Mouse (Mus musculus): ENCODE measurements around the gene Glb1. TPM values are rescaled to one million over a fixed set of nuclear protein-coding genes. Genes with fewer than 3 reads are reported as not detected.

Glb1 gene
- total RNA-seq, 1 experiment: 36.0 TPM

GRCm38 (mm10) chr9:114428103-114428834, 27.4 kb downstream of the Glb1 start:
- no peak for TF ChIP-seq HCFC1 (IDR thresholded peaks at IDR 0.05; ENCODE audit: borderline replicate concordance, insufficient read depth, low read length)
- TF ChIP-seq MAFK (IDR thresholded peaks at IDR 0.05; ENCODE audit: insufficient read depth, low read depth, low read length): no peak
- TF ChIP-seq ZNF384 (IDR thresholded peaks at IDR 0.05; ENCODE audit: low read depth, low read length): no peak
- TF ChIP-seq ZC3H11A (IDR thresholded peaks at IDR 0.05; ENCODE audit: borderline replicate concordance, low read depth, low read length): no peak
- no peak for TF ChIP-seq CHD2 (IDR thresholded peaks at IDR 0.05; ENCODE audit: low read depth, low read length)
- H3K9ac ChIP-seq (ENCODE audit: insufficient read depth, low read depth, low read length, poor library complexity, severe bottlenecking): no peak overlapping the region
- H3K4me1 ChIP-seq (ENCODE audit: control insufficient read depth in 2 of 2, insufficient read depth in 2 of 2, low read length in 2 of 2, poor library complexity in 1 of 2): peaks cover 0 to 9% of the 10 kb centered on the region in 2 experiments; a peak in 2 of 4 replicates
- no peaks in the 10 kb centered on the region for H3K9me3 ChIP-seq (ENCODE audit: control insufficient read depth, insufficient read depth, low read depth, low read length)
- in situ Hi-C loops (cut with MboI; ENCODE audit: low sequenced_read_pairs in 2 of 2, unreplicated experiment in 2 of 2): no loop called here
- H3K4me3 ChIP-seq (ENCODE audit: insufficient read depth in 1 of 2, low read depth in 1 of 2, low read length in 2 of 2, poor library complexity in 1 of 2, severe bottlenecking in 1 of 2): no peak overlapping the region
- H3K36me3 ChIP-seq (ENCODE audit: control insufficient read depth, insufficient read depth, low read length, poor library complexity, severe bottlenecking): peaks cover 29% of the 10 kb centered on the region
- H3K27ac ChIP-seq (ENCODE audit: insufficient read depth, low read depth, low read length, poor library complexity, severe bottlenecking): no peak overlapping the region
- no peak for DNase-seq (ENCODE audit: low read depth, low spot score)

GRCm38 (mm10) chr9:114435668-114436067, 34.8 kb downstream of the Glb1 start:
- TF ChIP-seq MAFK (IDR thresholded peaks at IDR 0.05; ENCODE audit: insufficient read depth, low read depth, low read length): no peak
- peak; percentile 84 for TF ChIP-seq ZNF384 (IDR thresholded peaks at IDR 0.05; ENCODE audit: low read depth, low read length)
- Histone ChIP-seq H3K27ac (ENCODE audit: insufficient read depth, low read depth, low read length, poor library complexity, severe bottlenecking) (no peak overlapping the region; the same call in 1 of the 2 replicates), H3K4me3 (ENCODE audit: insufficient read depth in 1 of 2, low read depth in 1 of 2, low read length in 2 of 2, poor library complexity in 1 of 2, severe bottlenecking in 1 of 2) (no peak overlapping the region), H3K9ac (ENCODE audit: insufficient read depth, low read depth, low read length, poor library complexity, severe bottlenecking) (no peak overlapping the region), H3K36me3 (ENCODE audit: control insufficient read depth, insufficient read depth, low read length, poor library complexity, severe bottlenecking) (peaks cover 11% of the 10 kb centered on the region), H3K9me3 (ENCODE audit: control insufficient read depth, insufficient read depth, low read depth, low read length) (no peaks in the 10 kb centered on the region), H3K4me1 (ENCODE audit: control insufficient read depth in 2 of 2, insufficient read depth in 2 of 2, low read length in 2 of 2, poor library complexity in 1 of 2) (peaks cover 3 to 10% of the 10 kb centered on the region in 2 experiments; a peak in 3 of 4 replicates)
- in situ Hi-C loops (cut with MboI; ENCODE audit: low sequenced_read_pairs in 2 of 2, unreplicated experiment in 2 of 2): no loop called here
- DNase-seq (ENCODE audit: low read depth, low spot score): no peak

- no peaks in the 10 kb centered on the region for H3K9me3 ChIP-seq (ENCODE audit: control insufficient read depth, insufficient read depth, low read depth, low read length)
- H3K27ac ChIP-seq (ENCODE audit: insufficient read depth, low read depth, low read length, poor library complexity, severe bottlenecking): no peak overlapping the region; the same call in 1 of the 2 replicates
- peaks cover 3% of the 10 kb centered on the region; the same call in 1 of the 2 replicates for H3K36me3 ChIP-seq (ENCODE audit: control insufficient read depth, insufficient read depth, low read length, poor library complexity, severe bottlenecking)
- H3K4me1 ChIP-seq (ENCODE audit: control insufficient read depth in 2 of 2, insufficient read depth in 2 of 2, low read length in 2 of 2, poor library complexity in 1 of 2): peaks cover 3 to 14% of the 10 kb centered on the region in 2 experiments; a peak in 2 of 4 replicates
- 0 out of 2 replicates have a peak overlapping the region, but pooled peaks have one; percentile 14 for H3K9ac ChIP-seq (ENCODE audit: insufficient read depth, low read depth, low read length, poor library complexity, severe bottlenecking)
- peak overlapping the region in 1 of 2 experiments; percentile 7; a peak in 1 of 4 replicates for H3K4me3 ChIP-seq (ENCODE audit: insufficient read depth in 1 of 2, low read depth in 1 of 2, low read length in 2 of 2, poor library complexity in 1 of 2, severe bottlenecking in 1 of 2)
- TF ChIP-seq ZC3H11A (IDR thresholded peaks at IDR 0.05; ENCODE audit: borderline replicate concordance, low read depth, low read length): no peak
- TF ChIP-seq MAFK (IDR thresholded peaks at IDR 0.05; ENCODE audit: insufficient read depth, low read depth, low read length): no peak
- TF ChIP-seq ZNF384 (IDR thresholded peaks at IDR 0.05; ENCODE audit: low read depth, low read length): no peak
- TF ChIP-seq HCFC1 (IDR thresholded peaks at IDR 0.05; ENCODE audit: borderline replicate concordance, insufficient read depth, low read length): no peak
- TF ChIP-seq CHD2 (IDR thresholded peaks at IDR 0.05; ENCODE audit: low read depth, low read length): no peak
- no peak for DNase-seq (ENCODE audit: low read depth, low spot score)
- in situ Hi-C loops (cut with MboI; ENCODE audit: low sequenced_read_pairs in 2 of 2, unreplicated experiment in 2 of 2): no loop called here
Measured at GRCm38 (mm10) chr9:114440548-114440947, 39.7 kb downstream of the Glb1 start.

GRCm38 (mm10) chr9:114442225-114442624, 41.3 kb downstream of the Glb1 start:
- Histone ChIP-seq H3K4me3 (ENCODE audit: insufficient read depth in 1 of 2, low read depth in 1 of 2, low read length in 2 of 2, poor library complexity in 1 of 2, severe bottlenecking in 1 of 2) (no peak overlapping the region), H3K36me3 (ENCODE audit: control insufficient read depth, insufficient read depth, low read length, poor library complexity, severe bottlenecking) (peaks cover 3% of the 10 kb centered on the region; the same call in 1 of the 2 replicates), H3K4me1 (ENCODE audit: control insufficient read depth in 2 of 2, insufficient read depth in 2 of 2, low read length in 2 of 2, poor library complexity in 1 of 2) (peaks cover 3 to 17% of the 10 kb centered on the region in 2 experiments; a peak in 2 of 4 replicates), H3K9ac (ENCODE audit: insufficient read depth, low read depth, low read length, poor library complexity, severe bottlenecking) (no peak overlapping the region), H3K27ac (ENCODE audit: insufficient read depth, low read depth, low read length, poor library complexity, severe bottlenecking) (no peak overlapping the region), H3K9me3 (ENCODE audit: control insufficient read depth, insufficient read depth, low read depth, low read length) (no peaks in the 10 kb centered on the region)
- in situ Hi-C loops (cut with MboI; ENCODE audit: low sequenced_read_pairs in 2 of 2, unreplicated experiment in 2 of 2): no loop called here
- TF ChIP-seq ZC3H11A (IDR thresholded peaks at IDR 0.05; ENCODE audit: borderline replicate concordance, low read depth, low read length) (no peak), HCFC1 (IDR thresholded peaks at IDR 0.05; ENCODE audit: borderline replicate concordance, insufficient read depth, low read length) (no peak), ZNF384 (IDR thresholded peaks at IDR 0.05; ENCODE audit: low read depth, low read length) (no peak), CHD2 (IDR thresholded peaks at IDR 0.05; ENCODE audit: low read depth, low read length) (no peak), MAFK (IDR thresholded peaks at IDR 0.05; ENCODE audit: insufficient read depth, low read depth, low read length) (no peak)
- no peak for DNase-seq (ENCODE audit: low read depth, low spot score)

All from ES-E14 (cell line).